Mouse (Mus musculus): ENCODE measurements at regions not wholly inside any gene's neighbourhood (a gene's known extent, or its start where the extent isn't known, plus 50 kb on each side); places are given as distances from the start of the nearest gene placed in this dataset.

GRCm38 (mm10) chr4:142856626-142857025 lies 356.2 kb downstream of the Prdm2 start:
- peak in 1 of 2 experiments; percentile 54 for DNase-seq

GRCm38 (mm10) chr4:142855635-142856034 lies 357.2 kb downstream of the Prdm2 start:
- DNase-seq = no peak

GRCm38 (mm10) chr4:142853924-142854323 lies 358.9 kb downstream of the Prdm2 start:
- no peak for DNase-seq

GRCm38 (mm10) chr4:142845066-142845696 lies 367.6 kb downstream of the Prdm2 start:
- DNase-seq = no peak

- no peak for DNase-seq
Observed at GRCm38 (mm10) chr4:142839540-142839939, 373.3 kb downstream of the Prdm2 start.

- DNase-seq = no peak
Observed at GRCm38 (mm10) chr4:142838363-142838964, 374.3 kb downstream of the Prdm2 start.

- DNase-seq = no peak
Observed at GRCm38 (mm10) chr4:142837636-142838035, 375.2 kb downstream of the Prdm2 start.

- no peak for DNase-seq
Observed at GRCm38 (mm10) chr4:142829711-142830110, 383.1 kb downstream of the Prdm2 start.

GRCm38 (mm10) chr4:142828969-142829368 lies 383.8 kb downstream of the Prdm2 start:
- no peak for DNase-seq

- DNase-seq = no peak
Observed at GRCm38 (mm10) chr4:142826250-142826893, 386.4 kb downstream of the Prdm2 start.

GRCm38 (mm10) chr4:142825786-142826185 lies 387.0 kb downstream of the Prdm2 start:
- DNase-seq = no peak

- no peak for DNase-seq
Observed at GRCm38 (mm10) chr4:142818440-142818839, 394.4 kb downstream of the Prdm2 start.

- no peak for DNase-seq
Observed at GRCm38 (mm10) chr4:142816986-142817385, 395.8 kb downstream of the Prdm2 start.

- DNase-seq = peak; percentile 11 to 25
Observed at GRCm38 (mm10) chr4:142803819-142804218, 409.0 kb downstream of the Prdm2 start.

GRCm38 (mm10) chr4:142799291-142799690 lies 413.5 kb downstream of the Prdm2 start:
- no peak for DNase-seq

- no peak for DNase-seq
Observed at GRCm38 (mm10) chr4:142798834-142799233, 414.0 kb downstream of the Prdm2 start.

GRCm38 (mm10) chr4:142792606-142792970 lies 420.2 kb downstream of the Prdm2 start:
- DNase-seq = no peak

GRCm38 (mm10) chr4:142791823-142792605 lies 420.8 kb downstream of the Prdm2 start:
- DNase-seq = no peak

- DNase-seq = no peak
Observed at GRCm38 (mm10) chr4:142789048-142789447, 423.7 kb downstream of the Prdm2 start.

- no peak for DNase-seq
Observed at GRCm38 (mm10) chr4:142785386-142785785, 427.4 kb downstream of the Prdm2 start.

- DNase-seq = no peak
Observed at GRCm38 (mm10) chr4:142776711-142777411, 435.9 kb downstream of the Prdm2 start.

GRCm38 (mm10) chr4:142775023-142775422 lies 437.8 kb downstream of the Prdm2 start:
- DNase-seq = no peak

- DNase-seq = no peak
Observed at GRCm38 (mm10) chr4:142773651-142774151, 439.1 kb downstream of the Prdm2 start.

All from lung, postnatal 4 days (tissue).